In genomic region chr17:11960492-11960891, GRCm38 (mm10) we compare ENCODE assay signal across 33 mouse cellular contexts.
"Had no signal": no experiment of that assay in that cellular context is flagged by ENCODE, and none has a peak within 500 bp of the region (broad histone marks: within the 10 kb centered on the region; RNA-seq: fewer than 3 reads in every experiment).

No protein-coding gene starts in this region.

- H3K9me3 ChIP-seq: limb, embryonic 10.5 days; limb, embryonic 15.5 days; liver, embryonic 12.5 days; liver, embryonic 13.5 days; liver, embryonic 15.5 days; lung, embryonic 15.5 days; midbrain, embryonic 13.5 days; midbrain, embryonic 15.5 days had no signal

- ATAC-seq: liver, embryonic 12.5 days; liver, postnatal 0 days; lung, postnatal 0 days; midbrain, embryonic 13.5 days; midbrain, embryonic 15.5 days; midbrain, embryonic 16.5 days had no signal

- H3K27ac ChIP-seq: limb, embryonic 10.5 days; limb, embryonic 12.5 days; limb, embryonic 13.5 days; limb, embryonic 15.5 days; liver, embryonic 12.5 days; liver, embryonic 13.5 days; liver, embryonic 14.5 days; liver, embryonic 15.5 days; lung, embryonic 15.5 days; macrophage; midbrain, embryonic 10.5 days; midbrain, embryonic 12.5 days; midbrain, embryonic 13.5 days; midbrain, embryonic 15.5 days; neural tube, embryonic 12.5 days; neural tube, embryonic 13.5 days had no signal

- H3K4me1 ChIP-seq: liver, embryonic 12.5 days; liver, embryonic 13.5 days; liver, embryonic 15.5 days; lung, embryonic 15.5 days had no signal

- H3K27me3 ChIP-seq: limb, embryonic 12.5 days; limb, embryonic 13.5 days; limb, embryonic 15.5 days; lung, embryonic 15.5 days; megakaryocyte, embryonic 14.5 days; midbrain, embryonic 12.5 days; midbrain, embryonic 13.5 days; midbrain, embryonic 15.5 days; neural tube, embryonic 12.5 days; neural tube, embryonic 13.5 days had no signal

- H3K36me3 ChIP-seq: limb, embryonic 10.5 days; limb, embryonic 12.5 days; limb, embryonic 13.5 days; limb, embryonic 15.5 days; liver, embryonic 12.5 days; liver, embryonic 13.5 days; liver, embryonic 15.5 days; lung, embryonic 15.5 days; midbrain, embryonic 10.5 days; midbrain, embryonic 12.5 days; midbrain, embryonic 13.5 days; midbrain, embryonic 15.5 days; neural tube, embryonic 12.5 days; neural tube, embryonic 13.5 days had no signal

- H3K9ac ChIP-seq: limb, embryonic 12.5 days; limb, embryonic 13.5 days; limb, embryonic 15.5 days; liver, embryonic 12.5 days; liver, embryonic 13.5 days; liver, embryonic 14.5 days; liver, embryonic 15.5 days; liver, postnatal 0 days; lung, embryonic 14.5 days; lung, embryonic 15.5 days; midbrain, embryonic 12.5 days; midbrain, embryonic 13.5 days; midbrain, embryonic 15.5 days; neural tube, embryonic 12.5 days; neural tube, embryonic 13.5 days had no signal

- H3K4me2 ChIP-seq: limb, embryonic 12.5 days; limb, embryonic 13.5 days; limb, embryonic 15.5 days; liver, embryonic 11.5 days; liver, embryonic 12.5 days; liver, embryonic 13.5 days; liver, embryonic 15.5 days; lung, embryonic 14.5 days; lung, embryonic 15.5 days; midbrain, embryonic 11.5 days; midbrain, embryonic 12.5 days; midbrain, embryonic 13.5 days; midbrain, embryonic 15.5 days; neural tube, embryonic 12.5 days; neural tube, embryonic 13.5 days had no signal

- DNase-seq: left cerebral cortex, postnatal 4 days; liver; liver, embryonic 13.5 days; liver, postnatal 0 days; lung, adult 18-20 months; lung, adult 2 months; lung, embryonic 14.5 days; lung, postnatal 10 days; lung, postnatal 14 days; lung, postnatal 36 days; lung, postnatal 4 days; midbrain, embryonic 14.5 days had no signal

- H3K4me3 ChIP-seq: limb, embryonic 10.5 days; limb, embryonic 12.5 days; limb, embryonic 13.5 days; limb, embryonic 15.5 days; liver, embryonic 12.5 days; liver, embryonic 13.5 days; liver, embryonic 15.5 days; lung, embryonic 15.5 days; megakaryocyte, embryonic 14.5 days; midbrain, embryonic 10.5 days; midbrain, embryonic 12.5 days; midbrain, embryonic 13.5 days; midbrain, embryonic 15.5 days; myocyte; neural tube, embryonic 12.5 days; neural tube, embryonic 13.5 days had no signal
